Mouse (Mus musculus) cerebellum, postnatal 25 days (tissue): Measurements from ENCODE around the gene Nsmf.

ENCODE experiments used
- DNase-seq, 2 experiments: peaks; one replicate each; pipeline ENCODE4 v3.0.0; 2021; ENCODE audit warnings: mixed read lengths in 2 of 2

Nsmf gene

GRCm38 (mm10) chr2:25054221-25055067 is at the start of gene Nsmf:
TSS of gene Nsmf (plus strand) at chr2:25054355.
- peak; percentile 82 to 90 for DNase-seq

DNA sequence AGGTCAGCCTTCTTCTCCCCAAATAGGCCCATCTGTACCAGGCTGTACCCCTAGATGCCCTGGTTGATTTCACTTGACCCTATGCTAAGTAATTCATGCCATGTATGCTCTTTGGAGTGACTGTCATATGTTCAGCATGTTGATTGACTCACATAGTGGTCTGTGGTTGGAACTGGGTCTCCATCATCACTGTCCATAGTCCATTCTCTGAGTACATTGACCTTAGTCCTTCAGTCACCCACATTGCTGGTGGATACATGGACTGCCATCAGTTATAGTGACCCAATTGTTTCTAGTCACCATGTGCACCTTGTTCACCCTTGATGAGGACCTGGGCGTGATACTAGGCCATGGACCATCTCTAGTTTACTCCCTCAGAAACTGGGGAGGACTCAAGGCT is 47.4 kb upstream of the Nsmf start:
- no peak for DNase-seq

GRCm38 (mm10) chr2:25008250-25008649 is 45.9 kb upstream of the Nsmf start:
- DNase-seq = no peak

GRCm38 (mm10) chr2:25022678-25023077 is 31.5 kb upstream of the Nsmf start:
- DNase-seq = no peak

DNA sequence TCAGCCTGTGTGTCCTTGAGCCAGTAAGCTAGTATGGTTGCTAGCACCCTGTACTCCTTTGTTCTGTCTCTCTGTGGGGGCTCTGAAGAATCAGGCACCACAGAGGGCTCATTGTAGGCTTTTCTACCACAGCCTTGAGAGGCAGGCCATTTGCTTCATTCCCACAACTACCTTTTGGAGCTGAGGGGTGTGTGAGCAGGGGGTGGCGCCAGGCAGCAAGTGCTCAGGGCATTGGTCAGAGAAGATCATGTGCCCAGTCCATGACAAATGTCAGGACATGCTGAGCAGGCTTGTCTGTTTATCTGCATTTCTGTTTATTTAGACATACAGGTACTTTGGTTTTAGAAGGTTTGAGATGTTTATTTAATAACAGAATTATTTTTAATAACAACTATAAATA is 29.0 kb upstream of the Nsmf start:
- DNase-seq = no peak

DNA sequence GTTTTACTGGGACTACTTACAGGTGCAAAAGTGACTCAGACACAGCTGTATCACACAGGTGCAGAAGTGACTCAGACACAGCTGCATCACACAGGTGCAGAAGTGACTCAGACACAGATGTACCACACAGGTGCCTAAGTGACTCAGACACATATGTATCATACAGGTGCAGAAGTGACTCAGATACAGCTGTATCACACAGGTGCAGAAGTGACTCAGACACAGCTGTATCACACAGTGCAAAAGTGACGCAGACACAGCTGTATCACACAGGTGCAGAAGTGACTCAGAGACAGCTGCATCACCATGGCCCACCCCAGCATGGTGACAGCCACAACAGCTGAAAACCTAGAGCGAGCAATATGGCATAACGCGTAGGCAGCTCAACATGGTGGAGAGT is 19.2 kb upstream of the Nsmf start:
- DNase-seq = no peak

- DNase-seq = no peak
These were observed 14.1 kb upstream of the Nsmf start for GRCm38 (mm10) chr2:25040089-25040488.

DNA sequence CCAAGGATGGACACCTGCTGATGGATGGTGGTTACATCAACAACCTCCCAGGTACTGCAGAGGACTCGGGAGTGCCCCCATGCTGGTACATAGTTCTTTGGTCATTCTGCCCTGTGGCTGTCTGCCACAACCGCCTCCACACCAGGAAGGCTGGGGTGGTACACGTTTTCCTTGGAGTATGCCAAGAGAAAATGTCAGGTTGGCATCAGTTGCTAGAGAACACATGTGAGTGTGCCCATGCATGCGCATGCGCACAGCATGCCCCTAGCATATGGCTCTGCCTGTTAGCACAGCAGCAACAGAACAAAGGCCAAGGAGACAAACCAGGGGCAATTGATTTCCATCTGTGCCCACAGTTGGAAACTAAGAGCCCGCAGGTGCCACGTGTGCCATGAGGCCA is 3.2 kb upstream of the Nsmf start:
- DNase-seq = peak; percentile 84 to 86

DNA sequence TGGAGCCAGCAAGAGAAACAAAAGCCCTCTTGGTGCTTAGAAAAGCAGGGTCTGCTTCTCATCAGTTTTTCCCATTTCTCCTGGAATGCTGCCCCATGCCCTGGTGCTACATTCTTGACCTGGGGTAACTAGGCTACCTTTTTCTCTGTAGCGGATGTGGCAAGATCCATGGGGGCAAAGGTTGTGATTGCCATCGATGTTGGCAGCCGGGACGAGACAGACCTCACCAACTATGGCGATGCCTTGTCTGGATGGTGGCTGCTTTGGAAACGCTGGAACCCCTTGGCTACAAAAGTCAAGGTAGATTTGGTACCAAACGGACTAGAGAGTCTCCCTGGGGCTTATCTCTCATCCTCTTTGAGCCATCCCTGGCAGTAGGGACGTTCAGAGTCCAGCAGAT is 2.7 kb upstream of the Nsmf start:
- DNase-seq = no peak

- DNase-seq = no peak
These were observed 1.1 kb upstream of the Nsmf start for GRCm38 (mm10) chr2:25053101-25053500.

DNA sequence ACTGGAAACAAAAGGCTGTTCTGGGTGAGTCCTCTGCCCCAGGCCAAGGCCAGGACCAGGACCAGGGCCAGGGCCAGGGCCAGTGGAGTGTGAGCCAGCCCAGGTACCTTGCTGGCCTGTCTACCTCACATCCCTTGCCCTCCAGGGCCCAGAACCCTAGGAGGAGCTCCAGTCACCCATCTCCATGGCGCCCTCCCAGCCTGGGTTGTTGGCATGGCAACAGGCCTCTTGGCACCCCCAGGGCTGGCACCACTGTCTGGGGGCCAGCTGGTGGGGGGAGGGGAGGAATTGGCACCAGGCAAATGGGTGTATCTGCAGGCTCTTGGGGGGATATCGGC is 882 bp downstream of the Nsmf start:
- peak; percentile 55 to 72 for DNase-seq

- DNase-seq = peak in 1 of 2 experiments; percentile 24
These were observed 1.4 kb downstream of the Nsmf start for GRCm38 (mm10) chr2:25055409-25056155.

- DNase-seq = no peak
These were observed 4.8 kb downstream of the Nsmf start for GRCm38 (mm10) chr2:25058926-25059325.

- no peak for DNase-seq
These were observed 9.4 kb downstream of the Nsmf start for GRCm38 (mm10) chr2:25063523-25063922.

DNA sequence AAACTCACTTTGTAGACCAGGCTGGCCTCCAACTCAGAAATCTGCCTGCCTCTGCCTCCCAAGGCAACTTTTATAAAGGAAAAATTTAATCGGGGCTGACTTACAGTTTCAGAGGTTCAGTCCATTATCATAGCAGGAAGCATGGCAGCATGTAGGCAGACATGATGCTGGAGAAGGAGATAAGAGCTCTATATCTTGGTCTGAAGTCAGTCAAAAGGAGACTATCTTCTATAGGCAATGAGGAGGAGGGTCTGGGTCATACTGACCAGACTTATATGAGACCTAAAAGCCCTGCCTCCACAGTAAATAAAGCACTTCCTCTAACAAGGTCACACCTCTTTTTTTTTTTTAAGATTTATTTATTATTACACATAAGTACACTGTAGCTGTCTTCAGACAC is 10.1 kb downstream of the Nsmf start:
- no peak for DNase-seq

DNA sequence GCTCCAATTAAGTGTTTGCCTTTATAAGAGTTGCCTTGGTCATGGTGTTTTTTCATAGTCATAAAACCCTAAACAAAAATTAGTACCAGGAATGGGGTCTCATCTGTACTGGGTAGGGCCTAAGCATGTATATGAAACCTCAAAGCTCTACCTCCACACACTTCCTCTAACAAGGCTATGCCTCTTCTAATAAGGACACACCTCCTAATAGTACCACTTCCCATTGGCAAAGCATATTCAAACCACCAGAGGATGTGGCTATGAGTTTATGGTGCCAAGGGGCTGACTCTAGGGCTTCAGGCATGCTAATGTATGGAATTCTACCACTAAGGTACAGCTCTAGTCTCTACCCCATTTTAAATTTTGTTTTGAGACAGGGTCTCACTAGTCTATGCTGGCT is 11.4 kb downstream of the Nsmf start:
- DNase-seq = no peak

DNA sequence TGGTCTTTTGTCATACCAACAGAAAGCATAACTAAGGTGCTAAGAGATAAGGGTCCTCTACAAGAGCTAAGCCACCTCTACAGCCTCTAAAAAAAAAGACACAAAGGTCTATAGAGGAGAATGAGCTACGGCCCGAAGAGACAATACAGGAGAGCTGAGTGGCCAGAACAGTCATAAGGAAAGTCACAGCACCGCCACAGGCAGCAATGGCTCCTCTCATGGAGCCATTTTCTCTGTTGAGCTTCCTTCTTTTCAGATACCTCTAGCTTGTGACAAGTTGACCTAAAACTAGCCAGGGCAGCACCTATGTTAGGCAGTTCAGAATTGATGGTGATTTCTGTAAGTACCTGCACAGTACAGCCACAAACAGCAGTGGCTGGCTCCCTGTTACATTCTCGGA is 12.4 kb downstream of the Nsmf start:
- no peak for DNase-seq

DNA sequence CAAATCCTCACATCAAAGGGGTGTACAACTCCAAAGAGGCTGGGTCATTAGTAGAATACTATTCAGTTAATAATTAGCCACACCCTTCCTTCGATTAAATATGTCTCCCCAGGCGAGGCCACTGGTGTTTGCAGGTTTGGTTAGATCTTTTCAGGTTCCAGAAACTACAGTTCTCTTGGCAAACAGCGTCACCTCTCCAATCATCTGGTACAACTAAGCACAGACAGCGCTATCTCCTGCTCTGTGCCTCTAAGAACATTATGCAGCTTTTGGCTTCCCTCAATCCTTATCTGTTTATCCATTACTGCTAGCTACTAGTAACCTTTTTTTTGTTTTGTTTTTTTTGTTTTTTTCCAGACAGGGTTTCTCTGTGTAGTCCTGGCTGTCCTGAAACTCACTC is 15.4 kb downstream of the Nsmf start:
- DNase-seq = no peak

DNA sequence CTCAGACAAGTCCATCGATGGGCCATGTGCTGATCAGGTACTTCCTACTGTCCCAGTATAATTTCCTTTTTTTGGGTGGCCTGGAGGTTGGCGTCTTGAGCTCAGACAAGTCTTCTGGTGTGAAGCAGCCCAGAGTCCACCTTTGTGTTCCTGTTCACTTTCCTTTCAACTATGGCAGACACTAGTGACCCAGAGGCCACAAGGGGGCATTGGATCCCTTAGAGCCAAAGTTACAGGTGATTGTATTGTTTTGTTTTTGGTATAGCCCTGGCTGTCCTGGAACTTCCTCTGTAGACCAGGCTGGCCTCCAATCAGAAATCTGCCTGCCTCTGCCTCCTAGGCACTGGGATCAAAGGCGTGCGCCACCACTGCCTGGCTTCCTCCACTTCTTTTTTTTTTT is 18.2 kb downstream of the Nsmf start:
- DNase-seq = no peak

DNA sequence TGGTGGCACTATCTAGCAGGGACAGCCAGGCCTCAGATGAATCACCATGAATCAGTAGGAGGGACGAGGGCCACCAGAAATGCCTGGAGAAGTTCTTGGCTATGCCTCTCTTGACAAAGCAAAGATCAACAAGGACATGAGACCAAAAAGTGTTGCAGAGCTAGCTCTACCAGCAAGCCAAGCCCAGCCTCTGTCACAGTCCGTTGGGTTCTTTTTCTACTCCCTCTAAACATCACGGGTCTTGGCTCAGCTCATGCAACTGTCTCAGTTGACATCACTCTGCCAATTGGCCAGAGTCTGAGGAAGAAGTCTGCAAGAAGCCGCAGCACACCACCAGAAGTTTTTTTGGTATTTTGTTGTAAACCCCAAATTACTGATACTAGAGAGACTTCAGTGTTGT is 21.4 kb downstream of the Nsmf start:
- DNase-seq = no peak

DNA sequence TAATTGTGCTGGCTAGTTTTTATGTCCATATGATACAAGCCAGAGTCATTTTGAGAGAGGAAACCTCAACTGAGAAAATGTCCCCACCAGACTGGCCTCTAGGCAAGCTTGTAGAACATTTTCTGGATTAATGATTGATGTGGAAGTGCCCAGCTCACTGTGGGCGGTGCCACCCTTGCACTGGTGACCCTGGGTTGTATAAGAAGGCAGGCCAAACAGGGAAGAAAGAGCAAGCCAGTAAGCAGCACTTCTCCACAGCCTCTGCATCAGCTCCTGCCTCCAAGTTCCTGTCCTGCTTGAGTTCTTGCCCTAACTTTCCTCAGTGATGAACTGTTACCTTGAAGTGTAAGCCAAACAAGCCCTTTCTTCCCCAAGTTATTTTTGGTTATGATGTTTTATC is 24.8 kb downstream of the Nsmf start:
- no peak for DNase-seq

GRCm38 (mm10) chr2:25080076-25080475 is 25.9 kb downstream of the Nsmf start, which contains the start of gene Entpd8:
TSS of gene Entpd8 (plus strand) at chr2:25080304.
- DNase-seq = no peak

DNA sequence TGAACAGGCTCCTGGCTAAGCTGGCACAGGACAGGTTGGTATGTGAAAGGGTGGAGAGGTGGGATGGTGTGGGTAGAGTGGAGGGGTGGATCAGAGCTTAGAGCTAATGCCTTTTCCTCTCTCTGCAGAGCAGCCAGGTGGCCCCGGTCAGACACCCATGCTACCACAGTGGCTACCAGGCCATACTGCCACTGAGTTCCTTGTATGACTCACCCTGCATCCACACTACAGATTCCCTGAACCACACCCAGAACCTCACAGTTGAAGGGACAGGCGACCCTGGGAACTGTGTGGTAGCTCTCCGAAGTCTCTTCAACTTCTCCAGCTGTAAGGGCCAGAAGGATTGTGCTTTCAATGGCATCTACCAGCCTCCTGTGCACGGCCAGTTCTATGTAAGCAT is 29.5 kb downstream of the Nsmf start:
- DNase-seq = no peak

DNA sequence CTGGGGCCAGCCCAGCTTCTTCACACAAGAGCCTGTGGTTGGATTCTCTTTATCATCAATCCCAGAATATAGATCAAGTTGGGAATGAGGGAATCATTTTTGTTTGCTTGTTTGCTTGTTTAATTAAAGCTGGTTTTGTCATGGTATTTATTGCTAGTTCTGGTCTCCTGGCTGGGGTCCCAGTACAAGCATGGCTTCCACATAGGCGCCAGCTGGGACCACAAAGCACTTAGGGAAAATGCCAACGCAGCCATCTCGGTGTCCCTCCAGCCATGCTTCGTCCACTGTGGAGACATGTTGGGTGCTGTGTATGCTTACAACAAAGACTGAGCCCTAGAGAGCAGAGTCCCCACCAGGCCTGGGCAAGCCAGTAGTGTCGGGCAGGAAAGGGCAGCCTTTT is 31.4 kb downstream of the Nsmf start:
- no peak for DNase-seq
